Mouse (Mus musculus): ENCODE measurements around the gene Plin1. TPM values are rescaled to one million over a fixed set of nuclear protein-coding genes. Genes with fewer than 3 reads are reported as not detected.

The Plin1 gene
- polyA plus RNA-seq, 1 experiment from 2014 or later = not detected

GRCm38 (mm10) chr7:79734563-79734962, 1.9 kb upstream of the Plin1 start:
- no peak overlapping the region for H3K27ac ChIP-seq
- H3K4me2 ChIP-seq = no peak overlapping the region
- WGBS (ENCODE audit: insufficient replicate concordance) = 63% methylated on average over 8 of the region's 8 CpGs
- H3K9ac ChIP-seq = no peak overlapping the region
- DNase-seq (no peak), ATAC-seq (ENCODE audit: low read depth) (no peak)
- H3K4me3 ChIP-seq (replicated peaks) = no peak overlapping the region
- H3K9me3 ChIP-seq (replicated peaks) = no peaks in the 10 kb centered on the region
- no peaks in the 10 kb centered on the region for H3K36me3 ChIP-seq
- H3K27me3 ChIP-seq = peaks cover 12% of the 10 kb centered on the region
- H3K4me1 ChIP-seq (replicated peaks) = no peaks in the 10 kb centered on the region

GRCm38 (mm10) chr7:79731438-79731837, 1.3 kb downstream of the Plin1 start:
- no peak for ATAC-seq (ENCODE audit: low read depth)
- DNase-seq = no peak
- H3K9ac ChIP-seq = no peak overlapping the region
- no peaks in the 10 kb centered on the region for H3K4me1 ChIP-seq (replicated peaks)
- H3K27me3 ChIP-seq = peaks cover 12% of the 10 kb centered on the region
- 68% methylated on average over 13 of the region's 13 CpGs for WGBS (ENCODE audit: insufficient replicate concordance)
- H3K4me2 ChIP-seq = no peak overlapping the region
- no peaks in the 10 kb centered on the region for H3K9me3 ChIP-seq (replicated peaks)
- no peaks in the 10 kb centered on the region for H3K36me3 ChIP-seq
- no peak overlapping the region for H3K4me3 ChIP-seq (replicated peaks)
- no peak overlapping the region for H3K27ac ChIP-seq

- Histone ChIP-seq H3K4me1 (replicated peaks) (no peaks in the 10 kb centered on the region), H3K27me3 (peaks cover 14% of the 10 kb centered on the region), H3K9ac (no peak overlapping the region), H3K9me3 (replicated peaks) (no peaks in the 10 kb centered on the region), H3K4me2 (no peak overlapping the region), H3K27ac (no peak overlapping the region), H3K36me3 (no peaks in the 10 kb centered on the region), H3K4me3 (replicated peaks) (no peak overlapping the region)
- no peak for DNase-seq
- 54% methylated on average over 11 of the region's 11 CpGs for WGBS (ENCODE audit: insufficient replicate concordance)
- no peak for ATAC-seq (ENCODE audit: low read depth)
These were observed 2.8 kb downstream of the Plin1 start for GRCm38 (mm10) chr7:79729743-79730370.

GRCm38 (mm10) chr7:79729169-79729568, 3.5 kb downstream of the Plin1 start:
- Histone ChIP-seq H3K27ac (no peak overlapping the region), H3K9me3 (replicated peaks) (no peaks in the 10 kb centered on the region), H3K4me2 (no peak overlapping the region), H3K9ac (no peak overlapping the region), H3K4me1 (replicated peaks) (no peaks in the 10 kb centered on the region), H3K36me3 (no peaks in the 10 kb centered on the region), H3K4me3 (replicated peaks) (no peak overlapping the region), H3K27me3 (peaks cover 14% of the 10 kb centered on the region)
- no peak for ATAC-seq (ENCODE audit: low read depth)
- DNase-seq = peak; percentile 39
- WGBS (ENCODE audit: insufficient replicate concordance) = 6% methylated on average over 8 of the region's 8 CpGs

- no peaks in the 10 kb centered on the region for H3K9me3 ChIP-seq (replicated peaks)
- no peak overlapping the region for H3K27ac ChIP-seq
- H3K4me1 ChIP-seq (replicated peaks) = no peaks in the 10 kb centered on the region
- no peak overlapping the region for H3K4me3 ChIP-seq (replicated peaks)
- no peak overlapping the region for H3K4me2 ChIP-seq
- H3K27me3 ChIP-seq = peaks cover 15% of the 10 kb centered on the region
- H3K9ac ChIP-seq = no peak overlapping the region
- H3K36me3 ChIP-seq = no peaks in the 10 kb centered on the region
- ATAC-seq (ENCODE audit: low read depth) = peak; percentile 39
- WGBS (ENCODE audit: insufficient replicate concordance) = 18% methylated on average over 6 of the region's 6 CpGs
- peak; percentile 46 for DNase-seq
These were observed 4.5 kb downstream of the Plin1 start for GRCm38 (mm10) chr7:79728219-79728618.

GRCm38 (mm10) chr7:79727091-79727490, 5.6 kb downstream of the Plin1 start:
- Histone ChIP-seq H3K4me2 (no peak overlapping the region), H3K9ac (no peak overlapping the region), H3K9me3 (replicated peaks) (no peaks in the 10 kb centered on the region), H3K4me3 (replicated peaks) (no peak overlapping the region), H3K27me3 (peaks cover 26% of the 10 kb centered on the region), H3K36me3 (no peaks in the 10 kb centered on the region), H3K4me1 (replicated peaks) (no peaks in the 10 kb centered on the region), H3K27ac (no peak overlapping the region)
- DNase-seq = peak; percentile 22
- WGBS (ENCODE audit: insufficient replicate concordance) = 12% methylated on average over 2 of the region's 2 CpGs
- 0 out of 2 replicates have a peak, but pooled peaks have one; percentile 41 for ATAC-seq (ENCODE audit: low read depth)

GRCm38 (mm10) chr7:79721386-79721977, 11.2 kb downstream of the Plin1 start:
- peak; percentile 41; the same call in 1 of the 2 replicates for ATAC-seq (ENCODE audit: low read depth)
- H3K27me3 ChIP-seq = peaks cover 58% of the 10 kb centered on the region
- H3K4me3 ChIP-seq (replicated peaks) = peak overlapping the region; percentile 51
- H3K4me1 ChIP-seq (replicated peaks) = no peaks in the 10 kb centered on the region; the same call in 1 of the 2 replicates
- no peak for DNase-seq
- H3K4me2 ChIP-seq = peak overlapping the region; percentile 62
- no peak overlapping the region for H3K27ac ChIP-seq
- no peaks in the 10 kb centered on the region for H3K9me3 ChIP-seq (replicated peaks)
- peak overlapping the region; percentile 43; the same call in 1 of the 2 replicates for H3K9ac ChIP-seq
- under 1% methylated on average over 48 of the region's 48 CpGs for WGBS (ENCODE audit: insufficient replicate concordance)
- H3K36me3 ChIP-seq = no peaks in the 10 kb centered on the region

GRCm38 (mm10) chr7:79715187-79715981, 17.3 kb downstream of the Plin1 start, which contains the start of gene Kif7:
Gene Kif7 (minus strand): TSS chr7:79715720.
- H3K27me3 ChIP-seq = peaks cover 57% of the 10 kb centered on the region

GRCm38 (mm10) chr7:79710831-79711230, 21.9 kb downstream of the Plin1 start:
- no peaks in the 10 kb centered on the region for H3K9me3 ChIP-seq (replicated peaks)
- peak overlapping the region; percentile 59; the same call in 1 of the 2 replicates for H3K4me2 ChIP-seq
- H3K27ac ChIP-seq = no peak overlapping the region
- no peak overlapping the region for H3K4me3 ChIP-seq (replicated peaks)
- peaks cover 15% of the 10 kb centered on the region for H3K4me1 ChIP-seq (replicated peaks)
- no peak for ATAC-seq (ENCODE audit: low read depth)
- no peak overlapping the region for H3K9ac ChIP-seq
- DNase-seq = no peak
- H3K27me3 ChIP-seq = peaks cover 52% of the 10 kb centered on the region
- H3K36me3 ChIP-seq = no peaks in the 10 kb centered on the region
- 57% methylated on average over 17 of the region's 17 CpGs for WGBS (ENCODE audit: insufficient replicate concordance)

More at GRCm38 (mm10) chr7:79715187-79715981, 17.3 kb downstream of the Plin1 start, which contains the start of gene Kif7:
- H3K27ac ChIP-seq = no peak within 1 kb of the TSS
- ATAC-seq (ENCODE audit: low read depth) (peak; percentile 83), DNase-seq (peak; percentile 58)
- 2% methylated on average over 47 of the region's 55 CpGs for WGBS (ENCODE audit: insufficient replicate concordance)
- H3K9me3 ChIP-seq (replicated peaks) = no peaks in the 10 kb centered on the region
- peaks cover 17% of the 10 kb centered on the region for H3K4me1 ChIP-seq (replicated peaks)
- H3K9ac ChIP-seq = peak within 1 kb of the TSS; percentile 66
- peak within 1 kb of the TSS; percentile 88 for H3K4me2 ChIP-seq
- no peaks in the 10 kb centered on the region for H3K36me3 ChIP-seq
- H3K4me3 ChIP-seq (replicated peaks) = peak within 1 kb of the TSS; percentile 65

- peak overlapping the region; percentile 11; the same call in 1 of the 2 replicates for H3K9ac ChIP-seq
- no peak for DNase-seq
- WGBS (ENCODE audit: insufficient replicate concordance) = 3% methylated on average over 55 of the region's 55 CpGs
- no peaks in the 10 kb centered on the region for H3K36me3 ChIP-seq
- H3K27me3 ChIP-seq = peaks cover 49% of the 10 kb centered on the region
- no peak for ATAC-seq (ENCODE audit: low read depth)
- peaks cover 9% of the 10 kb centered on the region for H3K4me1 ChIP-seq (replicated peaks)
- H3K4me3 ChIP-seq (replicated peaks) = peak overlapping the region; percentile 43
- peak overlapping the region; percentile 59 for H3K4me2 ChIP-seq
- H3K9me3 ChIP-seq (replicated peaks) = no peaks in the 10 kb centered on the region
- H3K27ac ChIP-seq = no peak overlapping the region
These were observed 22.5 kb downstream of the Plin1 start for GRCm38 (mm10) chr7:79710130-79710607.

GRCm38 (mm10) chr7:79705210-79705609, 27.5 kb downstream of the Plin1 start:
- DNase-seq (no peak), ATAC-seq (ENCODE audit: low read depth) (no peak)
- no peak overlapping the region for H3K4me2 ChIP-seq
- H3K27me3 ChIP-seq = peaks cover 21% of the 10 kb centered on the region
- 0 out of 2 replicates have a peak, but pooled peaks cover 2% of the 10 kb centered on the region for H3K36me3 ChIP-seq
- H3K4me1 ChIP-seq (replicated peaks) = no peaks in the 10 kb centered on the region; the same call in 1 of the 2 replicates
- WGBS (ENCODE audit: insufficient replicate concordance) = 68% methylated on average over 5 of the region's 5 CpGs
- H3K27ac ChIP-seq = no peak overlapping the region
- H3K9me3 ChIP-seq (replicated peaks) = no peaks in the 10 kb centered on the region
- H3K4me3 ChIP-seq (replicated peaks) = no peak overlapping the region
- H3K9ac ChIP-seq = no peak overlapping the region

Data from liver, embryonic 13.5 days (tissue).